Mouse (Mus musculus) hindbrain, postnatal 0 days (tissue): ENCODE results near the gene Egfl7. TPM values are rescaled to one million over a fixed set of nuclear protein-coding genes. Genes with fewer than 3 reads are reported as not detected.

ENCODE experiments used
- ATAC-seq: fragments of 200-750 bp; cut with Nextera tagmentation; 2 replicates; pipeline ENCODE4 v1.8.0; 2017; ENCODE audit warnings: mild to moderate bottlenecking, moderate TSS enrichment, moderate library complexity
- DNase-seq: peaks from one replicate; pipeline ENCODE4 v3.0.0-alpha.2; 2015; ENCODE audit warnings: low spot score
- H3K27ac ChIP-seq: fragments of 300-500 bp; sonication (generic); 2 replicates; pipeline ENCODE4 v1.5.1; 2014; ENCODE audit warnings: mild to moderate bottlenecking
- H3K27me3 ChIP-seq: fragments of 300-500 bp; sonication (generic); 2 replicates; pipeline ENCODE4 v1.6.1; 2014; ENCODE audit warnings: low read length, mixed read lengths; ENCODE audit not compliant: insufficient read depth
- H3K36me3 ChIP-seq: fragments of 300-500 bp; sonication (generic); 2 replicates; pipeline ENCODE4 v1.6.1; 2014; ENCODE audit warnings: low read length, mixed read lengths; ENCODE audit not compliant: insufficient read depth
- H3K4me1 ChIP-seq: fragments of 300-500 bp; sonication (generic); 2 replicates; pipeline ENCODE4 v1.6.1; 2014; ENCODE audit warnings: antibody characterized with exemption, low read length, mixed read lengths; ENCODE audit not compliant: insufficient read depth
- H3K4me2 ChIP-seq: fragments of 300-500 bp; sonication (generic); 2 replicates; pipeline ENCODE4 v1.6.1; 2014; ENCODE audit warnings: low read depth, mild to moderate bottlenecking, low read length, moderate library complexity, mixed read lengths
- H3K4me3 ChIP-seq: fragments of 300-500 bp; sonication (generic); 2 replicates; pipeline ENCODE4 v1.5.1; 2014; ENCODE audit warnings: low read length
- H3K9ac ChIP-seq: fragments of 300-500 bp; sonication (generic); replicated peaks from 2 replicates; pipeline ENCODE4 v1.6.1; 2014; ENCODE audit warnings: mild to moderate bottlenecking, low read length, moderate library complexity, mixed read lengths
- H3K9me3 ChIP-seq: fragments of 300-500 bp; sonication (generic); 2 replicates; pipeline ENCODE4 v1.6.1; 2016; ENCODE audit warnings: low read length, mixed read lengths
- CTCF ChIP-seq: IDR thresholded peaks from 2 replicates; pipeline ENCODE4 v1.5.1; 2016; ENCODE audit warnings: antibody characterized with exemption, control low read depth, low read depth
- WGBS: fragments of 180-500 bp; shearing (Covaris S2); extraction: QIAGEN DNeasy Blood & Tissue Kit; methylation state at CpG from one replicate; pipeline ENCODE4 v1.1.7; 2014; 5-methylcytosine and 5-hydroxymethylcytosine counted together
- polyA plus RNA-seq: library from polyadenylated mRNA; unstranded; fragments of >200 nt; fragmentation: Nextera tagmentation; extraction: Ambion mirVana; gene quantifications from 2 replicates; pipeline ENCODE4 v1.2.1, GENCODE M21; 2015
- total RNA-seq: library from RNA; depleted of rRNA; stranded (reverse); fragments of >200 nt; gene quantifications from 2 replicates; pipeline ENCODE4 v1.2.3, GENCODE M21; 2014

Gene Egfl7
- total and polyA plus RNA-seq, 2 experiments from 2014 or later, result 76.5 to 79.5 TPM

GRCm38 (mm10) chr2:26560506-26560905 lies 19.3 kb upstream of the Egfl7 start:
- ATAC-seq, result no peak
- DNase-seq, result no peak
- no peaks in the 10 kb centered on the region for H3K9me3 ChIP-seq
- H3K27me3 ChIP-seq, result no peaks in the 10 kb centered on the region
- TF ChIP-seq CTCF, result no peak
- no peak overlapping the region for H3K4me2 ChIP-seq
- no peaks in the 10 kb centered on the region for H3K4me1 ChIP-seq
- H3K9ac ChIP-seq, result no peak overlapping the region
- H3K4me3 ChIP-seq, result no peak overlapping the region
- no peak overlapping the region for H3K27ac ChIP-seq
- H3K36me3 ChIP-seq, result no peaks in the 10 kb centered on the region
- 72% methylated on average over 5 of the region's 5 CpGs for WGBS

- no peak overlapping the region for H3K27ac ChIP-seq
- DNase-seq (peak; percentile 76), ATAC-seq (peak; percentile 66; the same call in 1 of the 2 replicates)
- peak; percentile 98 for TF ChIP-seq CTCF
- WGBS, result 42% methylated on average over 6 of the region's 6 CpGs
- H3K36me3 ChIP-seq, result no peaks in the 10 kb centered on the region
- no peak overlapping the region for H3K9ac ChIP-seq
- H3K4me3 ChIP-seq, result no peak overlapping the region
- H3K4me2 ChIP-seq, result no peak overlapping the region
- H3K9me3 ChIP-seq, result no peaks in the 10 kb centered on the region
- H3K27me3 ChIP-seq, result no peaks in the 10 kb centered on the region
- H3K4me1 ChIP-seq, result no peaks in the 10 kb centered on the region
Measured at GRCm38 (mm10) chr2:26561351-26562016, 18.3 kb upstream of the Egfl7 start.

GRCm38 (mm10) chr2:26566221-26566620 lies 13.6 kb upstream of the Egfl7 start:
- Histone ChIP-seq H3K4me2 (no peak overlapping the region), H3K36me3 (no peaks in the 10 kb centered on the region), H3K27me3 (no peaks in the 10 kb centered on the region), H3K4me3 (no peak overlapping the region), H3K27ac (no peak overlapping the region), H3K9ac (no peak overlapping the region), H3K4me1 (no peaks in the 10 kb centered on the region), H3K9me3 (no peaks in the 10 kb centered on the region)
- peak; percentile 58 for DNase-seq
- ATAC-seq, result peak; percentile 60
- peak; percentile 76 for TF ChIP-seq CTCF
- WGBS, result 19% methylated on average over 4 of the region's 4 CpGs

GRCm38 (mm10) chr2:26570034-26570433 lies 9.8 kb upstream of the Egfl7 start:
- TF ChIP-seq CTCF, result peak; percentile 89
- Histone ChIP-seq H3K27ac (no peak overlapping the region), H3K9me3 (no peaks in the 10 kb centered on the region), H3K36me3 (no peaks in the 10 kb centered on the region), H3K9ac (no peak overlapping the region), H3K4me1 (peaks cover 9% of the 10 kb centered on the region; the same call in 1 of the 2 replicates), H3K27me3 (no peaks in the 10 kb centered on the region), H3K4me3 (no peak overlapping the region), H3K4me2 (no peak overlapping the region)
- 7% methylated on average over 3 of the region's 3 CpGs for WGBS
- ATAC-seq (0 out of 2 replicates have a peak, but pooled peaks have one; percentile 17), DNase-seq (peak; percentile 75)

- Histone ChIP-seq H3K36me3 (no peaks in the 10 kb centered on the region), H3K9me3 (no peaks in the 10 kb centered on the region), H3K4me2 (no peak overlapping the region), H3K9ac (no peak overlapping the region), H3K4me1 (peaks cover 9% of the 10 kb centered on the region; the same call in 1 of the 2 replicates), H3K4me3 (no peak overlapping the region), H3K27me3 (no peaks in the 10 kb centered on the region), H3K27ac (peak overlapping the region; percentile 48; the same call in 1 of the 2 replicates)
- ATAC-seq (no peak), DNase-seq (no peak)
- no peak for TF ChIP-seq CTCF
- 79% methylated on average over 9 of the region's 9 CpGs for WGBS
Measured at GRCm38 (mm10) chr2:26571400-26571799, 8.4 kb upstream of the Egfl7 start.

- Histone ChIP-seq H3K27me3 (no peaks in the 10 kb centered on the region), H3K9ac (no peak overlapping the region), H3K27ac (peak overlapping the region; percentile 48; the same call in 1 of the 2 replicates), H3K4me2 (no peak overlapping the region), H3K4me3 (no peak overlapping the region), H3K4me1 (peaks cover 9% of the 10 kb centered on the region; the same call in 1 of the 2 replicates), H3K36me3 (no peaks in the 10 kb centered on the region), H3K9me3 (no peaks in the 10 kb centered on the region)
- DNase-seq (no peak), ATAC-seq (no peak)
- no peak for TF ChIP-seq CTCF
- WGBS, result 80% methylated on average over 5 of the region's 5 CpGs
Measured at GRCm38 (mm10) chr2:26571826-26572225, 8.0 kb upstream of the Egfl7 start.

- Histone ChIP-seq H3K9ac (no peak overlapping the region), H3K4me3 (no peak overlapping the region), H3K27me3 (no peaks in the 10 kb centered on the region), H3K36me3 (no peaks in the 10 kb centered on the region), H3K9me3 (no peaks in the 10 kb centered on the region), H3K27ac (peak overlapping the region; percentile 55; the same call in 1 of the 2 replicates), H3K4me2 (no peak overlapping the region), H3K4me1 (peaks cover 13% of the 10 kb centered on the region; the same call in 1 of the 2 replicates)
- no peak for TF ChIP-seq CTCF
- WGBS, result 26% methylated on average over 12 of the region's 12 CpGs
- ATAC-seq (peak; percentile 87), DNase-seq (peak; percentile 87)
Measured at GRCm38 (mm10) chr2:26573396-26573795, 6.4 kb upstream of the Egfl7 start.
